15 mouse cellular contexts compared by ENCODE assay signal in the genomic region with DNA sequence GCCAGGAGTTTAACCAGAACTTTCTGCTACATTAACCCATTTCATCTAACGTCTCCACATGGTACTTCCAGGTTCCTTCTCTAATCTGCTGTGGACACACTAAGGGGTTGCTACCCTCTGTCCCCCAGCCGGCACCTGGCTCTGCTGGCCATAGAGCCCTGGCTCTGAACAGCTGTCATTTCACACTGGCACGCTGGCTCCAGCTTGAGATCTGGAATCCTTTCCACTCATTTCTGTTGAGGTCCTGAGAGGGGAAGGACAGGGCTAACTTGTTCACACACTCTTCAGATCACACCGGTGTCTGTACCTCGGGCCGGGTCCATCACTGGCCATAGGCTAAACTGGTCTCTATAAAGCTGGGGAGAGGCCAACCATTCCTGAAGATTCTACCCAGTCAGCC.
DNase-seq lines count a peak whose midpoint lies in the region; ATAC-seq and TF ChIP-seq lines count a peak whose summit lies in the region.
"Had no signal": no experiment of that assay in that cellular context is flagged by ENCODE, and none has a peak within 500 bp of the region (broad histone marks: within the 10 kb centered on the region; RNA-seq: fewer than 3 reads in every experiment).

No protein-coding gene starts in this region.

- H3K4me1 ChIP-seq in heart, embryonic 16.5 days (ENCODE audit: control insufficient read depth, insufficient read depth, low read length): peaks cover 15% of the 10 kb centered on the region
- H3K4me1 ChIP-seq in lung, embryonic 16.5 days (replicated peaks; ENCODE audit: control insufficient read depth, insufficient read depth, low read length): peaks cover 2% of the 10 kb centered on the region; the same call in 1 of the 2 replicates
- H3K4me1 ChIP-seq in intestine, embryonic 15.5 days (replicated peaks): 0 out of 2 replicates have a peak, but pooled peaks cover 8% of the 10 kb centered on the region
- H3K4me1 ChIP-seq in stomach, postnatal 0 days (replicated peaks; ENCODE audit: control insufficient read depth, insufficient read depth): 0 out of 2 replicates have a peak, but pooled peaks cover 4% of the 10 kb centered on the region
- H3K4me1 ChIP-seq: forebrain, embryonic 13.5 days; megakaryocyte, embryonic 14.5 days had no signal

- peak overlapping the region; percentile 17; the same call in 1 of the 2 replicates for H3K27ac ChIP-seq in heart, embryonic 16.5 days (ENCODE audit: low read length)
- peak overlapping the region; percentile 8; the same call in 1 of the 2 replicates for H3K27ac ChIP-seq in lung, embryonic 16.5 days (ENCODE audit: low read length)
- H3K27ac ChIP-seq in intestine, embryonic 15.5 days: peak overlapping the region; percentile 68
- H3K27ac ChIP-seq in stomach, postnatal 0 days (replicated peaks): 0 out of 2 replicates have a peak overlapping the region, but pooled peaks have one; percentile 13
- H3K27ac ChIP-seq: forebrain, embryonic 13.5 days; heart, embryonic 13.5 days; hindbrain, embryonic 14.5 days had no signal

- peaks cover 22% of the 10 kb centered on the region for H3K27me3 ChIP-seq in heart, embryonic 16.5 days (ENCODE audit: control insufficient read depth, insufficient read depth, low read length)
- no peaks in the 10 kb centered on the region for H3K27me3 ChIP-seq in lung, embryonic 16.5 days (ENCODE audit: control insufficient read depth, insufficient read depth, low read depth, low read length)
- H3K27me3 ChIP-seq in intestine, embryonic 15.5 days (replicated peaks): no peaks in the 10 kb centered on the region
- no peaks in the 10 kb centered on the region for H3K27me3 ChIP-seq in stomach, postnatal 0 days (ENCODE audit: control insufficient read depth, insufficient read depth, low read length)
- H3K27me3 ChIP-seq: forebrain, embryonic 13.5 days; megakaryocyte, embryonic 14.5 days had no signal

- H3K9ac ChIP-seq in heart, embryonic 16.5 days (ENCODE audit: low read length): no peak overlapping the region
- H3K9ac ChIP-seq in lung, embryonic 16.5 days (ENCODE audit: low read length): no peak overlapping the region
- no peak overlapping the region for H3K9ac ChIP-seq in intestine, embryonic 15.5 days
- no peak overlapping the region for H3K9ac ChIP-seq in stomach, postnatal 0 days (ENCODE audit: low read length)
- H3K9ac ChIP-seq: forebrain, embryonic 13.5 days; heart, embryonic 13.5 days; hindbrain, embryonic 14.5 days had no signal

- H3K9me3 ChIP-seq in heart, embryonic 16.5 days (replicated peaks; ENCODE audit: control insufficient read depth, low read length): no peaks in the 10 kb centered on the region
- no peaks in the 10 kb centered on the region for H3K9me3 ChIP-seq in lung, embryonic 16.5 days (ENCODE audit: control insufficient read depth, low read length)
- no peaks in the 10 kb centered on the region for H3K9me3 ChIP-seq in intestine, embryonic 15.5 days
- H3K9me3 ChIP-seq in stomach, postnatal 0 days (ENCODE audit: control insufficient read depth, low read length): no peaks in the 10 kb centered on the region
- H3K9me3 ChIP-seq: forebrain, embryonic 13.5 days; heart, embryonic 13.5 days had no signal

- TF ChIP-seq EP300 in stomach, postnatal 0 days (optimal IDR thresholded peaks at IDR 0.05): no peak

- no peaks in the 10 kb centered on the region for H3K36me3 ChIP-seq in heart, embryonic 16.5 days (ENCODE audit: control insufficient read depth, insufficient read depth)
- no peaks in the 10 kb centered on the region for H3K36me3 ChIP-seq in lung, embryonic 16.5 days (ENCODE audit: control insufficient read depth, insufficient read depth, low read length)
- no peaks in the 10 kb centered on the region for H3K36me3 ChIP-seq in intestine, embryonic 15.5 days
- no peaks in the 10 kb centered on the region for H3K36me3 ChIP-seq in stomach, postnatal 0 days (ENCODE audit: control insufficient read depth, insufficient read depth, low read length)
- H3K36me3 ChIP-seq: heart, embryonic 13.5 days had no signal

- no peak for ATAC-seq in heart, embryonic 16.5 days (replicated peaks; ENCODE audit: extremely low read depth, insufficient read depth, low FRiP score)
- ATAC-seq in lung, embryonic 16.5 days (ENCODE audit: low read depth): no peak
- no peak for ATAC-seq in intestine, embryonic 15.5 days
- no peak for ATAC-seq in stomach, postnatal 0 days (ENCODE audit: low FRiP score, low TSS enrichment)
- ATAC-seq in inflammation-experienced regulatory T-cells, adult 6 months: no peak
- ATAC-seq: forebrain, embryonic 13.5 days had no signal

- no peak for DNase-seq in heart, adult 8-10 months (ENCODE audit: low spot score)
- no peak for DNase-seq in lung, postnatal 10 days
- DNase-seq in stomach, postnatal 0 days (ENCODE audit: low spot score): no peak
- DNase-seq: cerebellum, adult 2 months; lung, adult 18-20 months; spleen, adult 18-20 months; thymus, adult 18-20 months had no signal

- no peak for TF ChIP-seq CTCF in stomach, postnatal 0 days (IDR thresholded peaks at IDR 0.05; ENCODE audit: low read depth)

- no peak overlapping the region for H3K4me2 ChIP-seq in heart, embryonic 16.5 days (ENCODE audit: low read depth, low read length)
- H3K4me2 ChIP-seq in lung, embryonic 16.5 days (ENCODE audit: low read depth, low read length): no peak overlapping the region
- H3K4me2 ChIP-seq in intestine, embryonic 15.5 days (replicated peaks): no peak overlapping the region
- no peak overlapping the region for H3K4me2 ChIP-seq in stomach, postnatal 0 days (replicated peaks; ENCODE audit: low read depth)
- H3K4me2 ChIP-seq: forebrain, embryonic 13.5 days; heart, embryonic 13.5 days; hindbrain, embryonic 14.5 days had no signal

- 63% methylated on average over 6 of the region's 6 CpGs for WGBS in heart, embryonic 16.5 days
- WGBS in lung, embryonic 16.5 days: 53% methylated on average over 6 of the region's 6 CpGs
- 55% methylated on average over 6 of the region's 6 CpGs for WGBS in intestine, embryonic 15.5 days
- 48% methylated on average over 6 of the region's 6 CpGs for WGBS in stomach, postnatal 0 days

- H3K4me3 ChIP-seq in heart, embryonic 16.5 days (ENCODE audit: low read length): no peak overlapping the region
- no peak overlapping the region for H3K4me3 ChIP-seq in lung, embryonic 16.5 days (ENCODE audit: low read length)
- no peak overlapping the region for H3K4me3 ChIP-seq in intestine, embryonic 15.5 days (replicated peaks)
- H3K4me3 ChIP-seq in stomach, postnatal 0 days (ENCODE audit: low read depth, low read length): no peak overlapping the region
- H3K4me3 ChIP-seq: forebrain, embryonic 13.5 days; heart, embryonic 13.5 days; megakaryocyte, embryonic 14.5 days had no signal

Comparison
In these comparisons a context has a peak if more than half of its experiments do, and no peak if none do; other contexts are left out.
1. H3K27ac ChIP-seq: peak in every context shown above with its lines; median percentile 68 in intestine, embryonic 15.5 days; 17 in heart, embryonic 16.5 days; 13 in stomach, postnatal 0 days; 8 in lung, embryonic 16.5 days.